Comparison of ENCODE assay signal across 9 mouse cellular contexts in genomic region chr7:127677077-127677476, GRCm38 (mm10). TPM values are rescaled to one million over a fixed set of nuclear protein-coding genes. Genes with fewer than 3 reads are reported as not detected.
A peak's percentile ranks its signal among the peaks of the same experiment; 100 is the strongest.
DNase-seq lines count a peak whose midpoint lies in the region; ATAC-seq and TF ChIP-seq lines count a peak whose summit lies in the region.
"Had no signal": no experiment of that assay in that cellular context is flagged by ENCODE, and none has a peak within 500 bp of the region (broad histone marks: within the 10 kb centered on the region; RNA-seq: fewer than 3 reads in every experiment).

No protein-coding gene starts in this region.

- H3K36me3 ChIP-seq in forebrain, postnatal 0 days (ENCODE audit: insufficient read depth) = no peaks in the 10 kb centered on the region; the same call in 1 of the 2 replicates
- no peaks in the 10 kb centered on the region for H3K36me3 ChIP-seq in forebrain, embryonic 16.5 days (ENCODE audit: control insufficient read depth, insufficient read depth)
- H3K36me3 ChIP-seq in neural tube, embryonic 11.5 days (ENCODE audit: control insufficient read depth, insufficient read depth, low read length) = no peaks in the 10 kb centered on the region

- 0 out of 2 replicates have a peak, but pooled peaks cover 2% of the 10 kb centered on the region for H3K4me1 ChIP-seq in forebrain, postnatal 0 days (ENCODE audit: insufficient read depth)
- H3K4me1 ChIP-seq in forebrain, embryonic 16.5 days (replicated peaks; ENCODE audit: control insufficient read depth, insufficient read depth, low read length) = no peaks in the 10 kb centered on the region
- H3K4me1 ChIP-seq in neural tube, embryonic 11.5 days (ENCODE audit: control insufficient read depth, insufficient read depth, low read length) = no peaks in the 10 kb centered on the region

- H3K4me2 ChIP-seq in forebrain, postnatal 0 days (ENCODE audit: low read depth) = no peak overlapping the region
- no peak overlapping the region for H3K4me2 ChIP-seq in forebrain, embryonic 16.5 days (ENCODE audit: low read length)
- H3K4me2 ChIP-seq in neural tube, embryonic 11.5 days (ENCODE audit: low read depth) = no peak overlapping the region

- no peak overlapping the region for H3K9ac ChIP-seq in forebrain, postnatal 0 days
- H3K9ac ChIP-seq in forebrain, embryonic 16.5 days (replicated peaks; ENCODE audit: low read depth, low read length) = no peak overlapping the region
- H3K9ac ChIP-seq in neural tube, embryonic 11.5 days (ENCODE audit: low read length) = no peak overlapping the region

- no peaks in the 10 kb centered on the region for H3K27me3 ChIP-seq in forebrain, postnatal 0 days (ENCODE audit: insufficient read depth, low read length)
- no peaks in the 10 kb centered on the region for H3K27me3 ChIP-seq in forebrain, embryonic 16.5 days (replicated peaks; ENCODE audit: control insufficient read depth, insufficient read depth, low read length)
- H3K27me3 ChIP-seq in neural tube, embryonic 11.5 days (ENCODE audit: control insufficient read depth, insufficient read depth, low read length) = no peaks in the 10 kb centered on the region

- TF ChIP-seq CTCF in forebrain, postnatal 0 days (IDR thresholded peaks at IDR 0.05; ENCODE audit: low read depth) = peak; percentile 67

- DNase-seq in forebrain, postnatal 0 days = no peak
- DNase-seq in ovary, postnatal 36 days (ENCODE audit: low spot score) = peak; percentile 39
- no peak for DNase-seq in ovary, adult 18-20 months (ENCODE audit: low spot score)
- DNase-seq in cerebellum, adult 8-10 months = peak; percentile 50
- DNase-seq in kidney, postnatal 25 days = peak; percentile 68 to 77
- peak; percentile 50 for DNase-seq in neural tube, embryonic 11.5 days (ENCODE audit: low spot score)
- no peak for DNase-seq in frontal cortex, postnatal 10 days (ENCODE audit: low spot score in 2 of 2)

- no peaks in the 10 kb centered on the region for H3K9me3 ChIP-seq in forebrain, postnatal 0 days (ENCODE audit: low read length)
- H3K9me3 ChIP-seq in forebrain, embryonic 16.5 days (ENCODE audit: control insufficient read depth, low read length) = no peaks in the 10 kb centered on the region
- H3K9me3 ChIP-seq in neural tube, embryonic 11.5 days (ENCODE audit: control insufficient read depth, low read length) = no peaks in the 10 kb centered on the region

- H3K4me3 ChIP-seq in forebrain, postnatal 0 days (ENCODE audit: low read depth, low read length) = no peak overlapping the region
- H3K4me3 ChIP-seq in forebrain, embryonic 16.5 days (replicated peaks; ENCODE audit: low read length) = no peak overlapping the region
- no peak overlapping the region for H3K4me3 ChIP-seq in neural tube, embryonic 11.5 days (ENCODE audit: low read depth, low read length)

- H3K27ac ChIP-seq in forebrain, postnatal 0 days (ENCODE audit: low read depth, low read length) = no peak overlapping the region
- no peak overlapping the region for H3K27ac ChIP-seq in forebrain, embryonic 16.5 days (ENCODE audit: low read length)
- no peak overlapping the region for H3K27ac ChIP-seq in neural tube, embryonic 11.5 days (ENCODE audit: low read depth, low read length)

- WGBS in forebrain, postnatal 0 days = 62% methylated on average over 6 of the region's 6 CpGs
- WGBS in forebrain, embryonic 16.5 days = 67% methylated on average over 6 of the region's 6 CpGs
- WGBS in neural tube, embryonic 11.5 days = 73% methylated on average over 6 of the region's 6 CpGs

- no peak for ATAC-seq in forebrain, postnatal 0 days
- ATAC-seq in forebrain, embryonic 16.5 days = no peak
- no peak for ATAC-seq in neural tube, embryonic 11.5 days (ENCODE audit: insufficient read depth, low FRiP score, low TSS enrichment)

RNA-seq across cellular contexts. Expression of gene Bcl7c, which starts 31.7 kb away (rescaled TPM):
- total RNA-seq in forebrain, postnatal 0 days (2014; rRNA removed) = 93.1 and 102 TPM in 2 replicates
- polyA plus RNA-seq in forebrain, postnatal 0 days (2015; fragmentation: Nextera tagmentation; extraction: Ambion mirVana) = 43.9 and 47.5 TPM in 2 replicates
- polyA plus RNA-seq in forebrain, embryonic 16.5 days (2015; fragmentation: Nextera tagmentation; extraction: Ambion mirVana) = 30.6 and 33.8 TPM in 2 replicates
- polyA plus RNA-seq in neural tube, embryonic 11.5 days (2014; fragmentation: Nextera tagmentation; extraction: Ambion mirVana) = 54.5 and 55.5 TPM in 2 replicates

RNA-seq across cellular contexts. Expression of gene Ctf1, which starts 35.5 kb away (rescaled TPM):
- 6.5 and 6.6 TPM in 2 replicates for total RNA-seq in forebrain, postnatal 0 days (2014; rRNA removed)
- polyA plus RNA-seq in forebrain, postnatal 0 days (2015; fragmentation: Nextera tagmentation; extraction: Ambion mirVana) = 3.8 and 4.3 TPM in 2 replicates
- polyA plus RNA-seq in forebrain, embryonic 16.5 days (2015; fragmentation: Nextera tagmentation; extraction: Ambion mirVana) = 3.5 and 4.5 TPM in 2 replicates
- 6.0 and 8.8 TPM in 2 replicates for polyA plus RNA-seq in neural tube, embryonic 11.5 days (2014; fragmentation: Nextera tagmentation; extraction: Ambion mirVana)

RNA-seq across cellular contexts. Expression of gene Ctf2, which starts 54.9 kb away (rescaled TPM):
- total RNA-seq in forebrain, postnatal 0 days (2014; rRNA removed) = not detected in 2 replicates
- not detected in 2 replicates for polyA plus RNA-seq in forebrain, postnatal 0 days (2015; fragmentation: Nextera tagmentation; extraction: Ambion mirVana)
- polyA plus RNA-seq in forebrain, embryonic 16.5 days (2015; fragmentation: Nextera tagmentation; extraction: Ambion mirVana) = 0.11 and 0.17 TPM in 2 replicates
- polyA plus RNA-seq in neural tube, embryonic 11.5 days (2014; fragmentation: Nextera tagmentation; extraction: Ambion mirVana) = 0.18 TPM in 1 of 2 replicates, not detected in the other
- total RNA-seq: left cerebral cortex, adult 18-20 months had no signal

Comparison
In these comparisons a context has a peak if more than half of its experiments do, and no peak if none do; other contexts are left out.
1. DNase-seq: peak in ovary, postnatal 36 days (single experiment), cerebellum, adult 8-10 months (single experiment), kidney, postnatal 25 days (2 of 2) and neural tube, embryonic 11.5 days (single experiment); none in forebrain, postnatal 0 days (single experiment), ovary, adult 18-20 months (single experiment) and frontal cortex, postnatal 10 days (0 of 2).